Mouse (Mus musculus) stomach, embryonic 14.5 days (tissue): Measurements from ENCODE around the gene Zfp119b. TPM values are rescaled to one million over a fixed set of nuclear protein-coding genes. Genes with fewer than 3 reads are reported as not detected.
A peak's percentile ranks its signal among the peaks of the same experiment; 100 is the strongest.
"Not testable (repeated sequence)": the region's sequence is repeated elsewhere in the genome, so short reads cannot be mapped to it uniquely, and the experiment has no call there.

Source experiments
- ATAC-seq: fragments of 200-750 bp; cut with Nextera tagmentation; 2 replicates; pipeline ENCODE4 v1.8.0; 2017; ENCODE audit warnings: low read depth, moderate TSS enrichment; ENCODE audit not compliant: insufficient number of reproducible peaks, insufficient read depth, low FRiP score
- H3K27ac ChIP-seq: fragments of 300-500 bp; sonication (generic); 2 replicates; pipeline ENCODE4 v1.5.1; 2014; ENCODE audit warnings: mild to moderate bottlenecking, low read length, moderate library complexity, mixed read lengths
- H3K27me3 ChIP-seq: fragments of 300-500 bp; sonication (generic); 2 replicates; pipeline ENCODE4 v1.6.1; 2014; ENCODE audit warnings: low read length, control low read depth, mixed read lengths; ENCODE audit not compliant: control insufficient read depth, insufficient read depth
- H3K36me3 ChIP-seq: fragments of 300-500 bp; sonication (generic); 2 replicates; pipeline ENCODE4 v1.6.1; 2014; ENCODE audit warnings: mild to moderate bottlenecking, control low read depth, low read length, moderate library complexity, mixed read lengths; ENCODE audit not compliant: control insufficient read depth, insufficient read depth
- H3K4me1 ChIP-seq: fragments of 300-500 bp; sonication (generic); 2 replicates; pipeline ENCODE4 v1.6.1; 2014; ENCODE audit warnings: low read length, control low read depth, mixed read lengths; ENCODE audit not compliant: control insufficient read depth, insufficient read depth
- H3K4me2 ChIP-seq: fragments of 300-500 bp; sonication (generic); replicated peaks from 2 replicates; pipeline ENCODE4 v1.6.1; 2014; ENCODE audit warnings: low read depth, low read length, control low read depth
- H3K4me3 ChIP-seq: fragments of 300-500 bp; sonication (generic); 2 replicates; pipeline ENCODE4 v1.5.1; 2014; ENCODE audit warnings: low read depth, low read length, control low read depth
- H3K9ac ChIP-seq: fragments of 300-500 bp; sonication (generic); replicated peaks from 2 replicates; pipeline ENCODE4 v1.6.1; 2014; ENCODE audit warnings: low read depth, mild to moderate bottlenecking, control low read depth, low read length, moderate library complexity, mixed read lengths
- H3K9me3 ChIP-seq: fragments of 300-500 bp; sonication (generic); 2 replicates; pipeline ENCODE4 v1.6.1; 2016; ENCODE audit warnings: low read depth, low read length, control low read depth; ENCODE audit not compliant: control insufficient read depth
- WGBS: fragments of 180-500 bp; shearing (Covaris S2); extraction: QIAGEN DNeasy Blood & Tissue Kit; methylation state at CpG from one replicate; pipeline ENCODE4 v1.1.7; 2014; 5-methylcytosine and 5-hydroxymethylcytosine counted together
- polyA plus RNA-seq: library from polyadenylated mRNA; unstranded; fragments of >200 nt; fragmentation: Nextera tagmentation; extraction: Ambion mirVana; gene quantifications from 2 replicates; pipeline ENCODE4 v1.2.1, GENCODE M21; 2014

Gene Zfp119b
- polyA plus RNA-seq, 1 experiment from 2014 or later, result 7.7 TPM

- not testable (repeated sequence) for H3K36me3 ChIP-seq, H3K9me3 ChIP-seq, H3K4me1 ChIP-seq, H3K27me3 ChIP-seq
- peak overlapping the region; percentile 82 for H3K4me2 ChIP-seq
- ATAC-seq, result peak; percentile 96
- H3K9ac ChIP-seq, result peak overlapping the region; percentile 28
- H3K27ac ChIP-seq, result peak overlapping the region; percentile 82
- peak overlapping the region; percentile 39 for H3K4me3 ChIP-seq
- 1% methylated on average over 53 of the region's 56 CpGs for WGBS
Observed at GRCm38 (mm10) chr17:55944866-55945682, 4.2 kb downstream of the Zfp119b start.

- H3K9me3 ChIP-seq, H3K4me1 ChIP-seq, H3K27me3 ChIP-seq, H3K36me3 ChIP-seq, ATAC-seq: not testable (repeated sequence)
- Histone ChIP-seq H3K9ac (0 out of 2 replicates have a peak overlapping the region, but pooled peaks have one; percentile 1), H3K4me2 (peak overlapping the region; percentile 82), H3K4me3 (peak overlapping the region; percentile 39), H3K27ac (peak overlapping the region; percentile 82)
- WGBS, result 24% methylated on average over 10 of the region's 10 CpGs
Observed at GRCm38 (mm10) chr17:55944387-55944865, 4.9 kb downstream of the Zfp119b start.

- no peaks in the 10 kb centered on the region for H3K4me1 ChIP-seq
- no peak overlapping the region for H3K27ac ChIP-seq
- no peaks in the 10 kb centered on the region for H3K9me3 ChIP-seq
- no peak overlapping the region for H3K4me3 ChIP-seq
- H3K36me3 ChIP-seq, result no peaks in the 10 kb centered on the region
- no peaks in the 10 kb centered on the region for H3K27me3 ChIP-seq
- no peak overlapping the region for H3K4me2 ChIP-seq
- WGBS, result 96% methylated on average over 15 of the region's 15 CpGs
- H3K9ac ChIP-seq, result no peak overlapping the region
- ATAC-seq, result no peak
Observed at GRCm38 (mm10) chr17:55933191-55933590, 16.1 kb downstream of the Zfp119b start.

GRCm38 (mm10) chr17:55932635-55933034 is 16.7 kb downstream of the Zfp119b start:
- H3K9ac ChIP-seq, result peak overlapping the region; percentile 71; the same call in 1 of the 2 replicates
- no peaks in the 10 kb centered on the region for H3K36me3 ChIP-seq
- 74% methylated on average over 2 of the region's 2 CpGs for WGBS
- H3K27ac ChIP-seq, result no peak overlapping the region
- H3K4me1 ChIP-seq, result no peaks in the 10 kb centered on the region
- no peaks in the 10 kb centered on the region for H3K27me3 ChIP-seq
- peak overlapping the region; percentile 55 for H3K4me3 ChIP-seq
- no peaks in the 10 kb centered on the region for H3K9me3 ChIP-seq
- H3K4me2 ChIP-seq, result peak overlapping the region; percentile 54
- no peak for ATAC-seq

- under 1% methylated on average over 33 of the region's 33 CpGs for WGBS
- peak overlapping the region; percentile 55 for H3K4me3 ChIP-seq
- ATAC-seq, result peak; percentile 95
- H3K36me3 ChIP-seq, result no peaks in the 10 kb centered on the region
- no peaks in the 10 kb centered on the region for H3K27me3 ChIP-seq
- H3K9ac ChIP-seq, result peak overlapping the region; percentile 71
- H3K9me3 ChIP-seq, result no peaks in the 10 kb centered on the region
- no peaks in the 10 kb centered on the region for H3K4me1 ChIP-seq
- peak overlapping the region; percentile 54 for H3K4me2 ChIP-seq
- H3K27ac ChIP-seq, result peak overlapping the region; percentile 35
Observed at GRCm38 (mm10) chr17:55931553-55932502, 17.5 kb downstream of the Zfp119b start.

DNA sequence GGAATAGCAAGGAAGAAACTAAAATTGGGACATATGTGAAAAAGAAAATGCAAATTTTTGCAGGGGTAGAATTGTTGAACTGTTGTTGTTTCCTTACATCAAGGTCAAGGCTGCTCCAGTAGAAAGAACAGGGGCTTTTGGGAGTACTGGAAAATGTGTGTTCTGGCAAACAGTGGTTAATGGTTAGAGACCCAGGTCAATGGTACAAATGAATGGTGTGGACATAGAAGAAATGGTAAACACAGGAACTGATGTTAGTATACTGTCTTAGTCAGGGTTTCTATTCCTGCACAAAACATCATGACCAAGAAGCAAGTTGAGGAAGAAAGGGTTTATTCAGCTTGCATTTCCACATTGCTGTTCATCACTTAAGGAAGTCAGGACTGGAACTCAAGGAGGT is 42.6 kb downstream of the Zfp119b start:
- Histone ChIP-seq H3K9me3 (no peaks in the 10 kb centered on the region), H3K4me1 (no peaks in the 10 kb centered on the region), H3K4me3 (no peak overlapping the region), H3K27ac (no peak overlapping the region), H3K4me2 (no peak overlapping the region), H3K27me3 (no peaks in the 10 kb centered on the region), H3K36me3 (no peaks in the 10 kb centered on the region), H3K9ac (no peak overlapping the region)
- no peak for ATAC-seq

- no peaks in the 10 kb centered on the region for H3K36me3 ChIP-seq
- no peak overlapping the region for H3K4me3 ChIP-seq
- peak; percentile 42; the same call in 1 of the 2 replicates for ATAC-seq
- no peaks in the 10 kb centered on the region for H3K27me3 ChIP-seq
- H3K9me3 ChIP-seq, result peaks cover 3% of the 10 kb centered on the region; the same call in 1 of the 2 replicates
- no peaks in the 10 kb centered on the region for H3K4me1 ChIP-seq
- H3K9ac ChIP-seq, result no peak overlapping the region
- H3K27ac ChIP-seq, result peak overlapping the region; percentile 61; the same call in 1 of the 2 replicates
- 60% methylated on average over 6 of the region's 6 CpGs for WGBS
- H3K4me2 ChIP-seq, result no peak overlapping the region
Observed at GRCm38 (mm10) chr17:55904131-55904530, 45.2 kb downstream of the Zfp119b start.

GRCm38 (mm10) chr17:55903687-55904086 is 45.6 kb downstream of the Zfp119b start:
- ATAC-seq, result peak; percentile 63; the same call in 1 of the 2 replicates
- WGBS, result 84% methylated on average over 1 of the region's 1 CpGs
- no peaks in the 10 kb centered on the region for H3K27me3 ChIP-seq

More at GRCm38 (mm10) chr17:55903687-55904086, 45.6 kb downstream of the Zfp119b start:
- Histone ChIP-seq H3K27ac (peak overlapping the region; percentile 69; the same call in 1 of the 2 replicates), H3K9me3 (peaks cover 3% of the 10 kb centered on the region; the same call in 1 of the 2 replicates), H3K4me3 (no peak overlapping the region), H3K4me1 (no peaks in the 10 kb centered on the region), H3K4me2 (no peak overlapping the region), H3K9ac (no peak overlapping the region), H3K36me3 (no peaks in the 10 kb centered on the region)
